Mouse (Mus musculus) ES-Bruce4 (cell line): ENCODE data around the gene Zfp626. TPM values are rescaled to one million over a fixed set of nuclear protein-coding genes. Genes with fewer than 3 reads are reported as not detected.
"Not testable (repeated sequence)": the region's sequence is repeated elsewhere in the genome, so short reads cannot be mapped to it uniquely, and the experiment has no call there.

Experiments
- H3K27ac ChIP-seq: 2 replicates; pipeline ENCODE4 v1.5.1; 2012; ENCODE audit warnings: low read length, inconsistent platforms; ENCODE audit not compliant: insufficient read depth
- H3K27me3 ChIP-seq: 2 replicates; pipeline ENCODE4 v1.6.1; 2012; ENCODE audit warnings: mild to moderate bottlenecking, low read length, inconsistent platforms; ENCODE audit not compliant: control insufficient read depth, poor library complexity, insufficient read depth, severe bottlenecking
- H3K36me3 ChIP-seq: 2 replicates; pipeline ENCODE4 v1.6.1; 2012; ENCODE audit warnings: inconsistent platforms, mild to moderate bottlenecking, low read length, moderate library complexity; ENCODE audit not compliant: control insufficient read depth, poor library complexity, insufficient read depth, severe bottlenecking
- H3K4me1 ChIP-seq: one replicate; pipeline ENCODE4 v1.8.1; 2011; ENCODE audit warnings: low read length; ENCODE audit not compliant: control insufficient read depth, insufficient read depth
- H3K4me3 ChIP-seq: 2 replicates; pipeline ENCODE4 v1.5.1; 2011; ENCODE audit warnings: low read depth, mild to moderate bottlenecking, low read length
- H3K9ac ChIP-seq: 2 replicates; pipeline ENCODE4 v1.6.1; 2012; ENCODE audit warnings: low read depth, mild to moderate bottlenecking, inconsistent platforms; ENCODE audit not compliant: poor library complexity, severe bottlenecking
- H3K9me3 ChIP-seq: replicated peaks from 2 replicates; pipeline ENCODE4 v1.6.1; 2012; ENCODE audit warnings: mild to moderate bottlenecking, low read length, inconsistent platforms; ENCODE audit not compliant: control insufficient read depth, poor library complexity, insufficient read depth, severe bottlenecking
- CTCF ChIP-seq: IDR thresholded peaks from one replicate; pipeline ENCODE4 v1.8.1; 2011; ENCODE audit warnings: low read depth, low read length
- EP300 ChIP-seq: IDR thresholded peaks from 2 replicates; pipeline ENCODE4 v1.6.1; 2011; ENCODE audit warnings: low read depth, low read length; ENCODE audit not compliant: insufficient read depth
- POLR2A ChIP-seq: IDR thresholded peaks from one replicate; pipeline ENCODE4 v1.8.1; 2011; ENCODE audit warnings: low read length; ENCODE audit not compliant: insufficient read depth
- polyA plus RNA-seq: library from polyadenylated mRNA; stranded (reverse); fragments of >200 nt; gene quantifications from 2 replicates; pipeline ENCODE4 v1.2.4, GENCODE M21; 2011; ENCODE audit warnings: low read depth; ENCODE audit not compliant: missing spikeins, insufficient read depth, insufficient read length

The Zfp626 gene
- polyA plus RNA-seq, 1 experiment, result 7.3 TPM

GRCm38 (mm10) chr7:27801137-27801536 lies 5.9 kb upstream of the Zfp626 start:
- Histone ChIP-seq H3K9me3 (peaks cover 15% of the 10 kb centered on the region), H3K36me3 (no peaks in the 10 kb centered on the region), H3K27ac (no peak overlapping the region), H3K9ac (no peak overlapping the region), H3K4me1 (no peaks in the 10 kb centered on the region), H3K27me3 (no peaks in the 10 kb centered on the region), H3K4me3 (no peak overlapping the region)
- TF ChIP-seq POLR2A, result no peak
- no peak for TF ChIP-seq EP300
- no peak for TF ChIP-seq CTCF

- Histone ChIP-seq H3K36me3 (no peaks in the 10 kb centered on the region), H3K27ac (no peak overlapping the region), H3K9ac (no peak overlapping the region), H3K4me3 (no peak overlapping the region), H3K9me3 (no peaks in the 10 kb centered on the region), H3K27me3 (no peaks in the 10 kb centered on the region), H3K4me1 (no peaks in the 10 kb centered on the region)
- no peak for TF ChIP-seq POLR2A
- no peak for TF ChIP-seq CTCF
- no peak for TF ChIP-seq EP300
Observed at GRCm38 (mm10) chr7:27802986-27803385, 4.0 kb upstream of the Zfp626 start.

GRCm38 (mm10) chr7:27804297-27805030 lies 2.5 kb upstream of the Zfp626 start:
- H3K9ac ChIP-seq, result peak overlapping the region; percentile 79
- H3K4me1 ChIP-seq, result no peaks in the 10 kb centered on the region
- peak overlapping the region; percentile 98 for H3K4me3 ChIP-seq
- no peak for TF ChIP-seq POLR2A
- TF ChIP-seq EP300, result no peak
- TF ChIP-seq CTCF, result no peak
- H3K27ac ChIP-seq, result peak overlapping the region; percentile 89
- peaks cover 4% of the 10 kb centered on the region for H3K36me3 ChIP-seq
- no peaks in the 10 kb centered on the region for H3K9me3 ChIP-seq
- H3K27me3 ChIP-seq, result no peaks in the 10 kb centered on the region

DNA sequence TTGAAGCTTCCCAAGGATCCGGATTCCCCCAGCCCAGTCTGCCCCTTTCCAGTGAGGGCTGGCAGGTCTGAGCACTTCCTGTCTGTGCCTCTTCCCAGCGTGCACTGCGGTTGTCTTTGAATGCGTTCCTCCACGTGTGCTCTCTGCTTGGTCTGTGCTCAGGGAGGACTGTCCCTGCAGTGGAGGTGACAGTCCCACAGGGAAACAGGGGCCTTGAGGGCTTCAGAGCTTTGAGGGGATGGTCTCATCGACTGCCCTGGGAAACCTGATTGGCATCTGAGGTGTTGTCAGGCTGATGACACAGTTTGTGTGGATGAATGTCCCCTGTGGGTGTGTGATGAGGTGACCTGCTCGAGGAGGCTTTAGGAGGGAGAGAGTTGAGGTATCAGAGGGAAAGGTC lies 309 bp downstream of the Zfp626 start:
- H3K27me3 ChIP-seq, H3K9me3 ChIP-seq, H3K9ac ChIP-seq, H3K4me3 ChIP-seq, H3K36me3 ChIP-seq, H3K4me1 ChIP-seq, H3K27ac ChIP-seq: not testable (repeated sequence)

DNA sequence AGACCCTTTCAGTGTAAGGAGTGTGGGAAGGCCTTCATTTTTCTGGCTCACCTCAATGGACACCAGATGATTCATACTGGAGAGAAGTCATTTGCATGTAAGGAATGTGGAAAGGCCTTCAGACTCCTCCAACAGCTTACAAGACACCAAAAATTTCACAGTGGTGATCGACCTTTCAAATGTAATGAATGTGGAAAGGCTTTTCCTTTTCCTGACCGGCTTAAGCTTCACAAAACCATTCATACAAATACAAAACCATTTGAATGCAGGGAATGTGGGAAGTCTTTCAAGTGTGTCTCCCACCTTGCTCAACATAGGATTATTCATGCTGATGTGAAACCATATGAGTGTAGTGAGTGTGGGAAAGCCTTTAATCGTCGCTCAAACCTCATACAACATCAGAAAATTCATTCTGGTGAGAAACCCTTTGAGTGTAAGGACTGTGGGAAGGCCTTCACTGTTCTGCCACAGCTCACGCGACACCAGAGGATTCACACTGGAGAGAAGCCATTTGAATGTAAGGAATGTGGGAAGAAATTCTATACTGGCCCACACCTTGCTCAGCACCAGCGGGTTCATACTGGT lies 11.6 kb downstream of the Zfp626 start:
- Histone ChIP-seq H3K27me3 (no peaks in the 10 kb centered on the region), H3K9ac (no peak overlapping the region), H3K9me3 (no peaks in the 10 kb centered on the region), H3K36me3 (peaks cover 4% of the 10 kb centered on the region), H3K4me1 (no peaks in the 10 kb centered on the region), H3K4me3 (no peak overlapping the region), H3K27ac (no peak overlapping the region)
- TF ChIP-seq EP300, result no peak
- TF ChIP-seq POLR2A, result no peak
- TF ChIP-seq CTCF, result no peak

DNA sequence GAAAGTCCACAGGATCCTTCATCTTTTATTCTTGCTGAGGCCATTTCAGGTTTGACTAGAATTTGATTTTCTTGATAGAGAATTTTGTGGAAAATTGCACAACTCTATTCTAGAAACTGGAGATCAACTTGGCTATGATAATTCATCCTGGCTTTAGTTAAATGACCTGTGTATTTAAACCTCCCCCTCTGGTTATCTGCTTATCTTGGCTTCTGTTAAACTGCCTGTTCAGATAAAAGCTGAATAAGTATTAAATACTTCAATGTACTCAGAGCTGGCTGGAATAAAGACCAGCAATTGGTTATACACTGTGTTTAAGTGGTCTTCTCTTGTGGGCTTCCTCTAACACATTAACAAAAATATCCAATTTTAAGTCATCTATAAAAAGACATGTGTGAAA lies 15.6 kb downstream of the Zfp626 start:
- no peaks in the 10 kb centered on the region for H3K4me1 ChIP-seq
- no peak overlapping the region for H3K27ac ChIP-seq
- no peaks in the 10 kb centered on the region for H3K9me3 ChIP-seq
- no peak overlapping the region for H3K4me3 ChIP-seq
- TF ChIP-seq CTCF, result no peak
- TF ChIP-seq POLR2A, result no peak
- H3K9ac ChIP-seq, result no peak overlapping the region
- peaks cover 2% of the 10 kb centered on the region for H3K36me3 ChIP-seq
- no peaks in the 10 kb centered on the region for H3K27me3 ChIP-seq
